Mouse (Mus musculus): Measurements from ENCODE around the gene Fpr3. TPM values are rescaled to one million over a fixed set of nuclear protein-coding genes. Genes with fewer than 3 reads are reported as not detected.

Gene Fpr3
- total and polyA plus RNA-seq, 3 experiments: not detected

DNA sequence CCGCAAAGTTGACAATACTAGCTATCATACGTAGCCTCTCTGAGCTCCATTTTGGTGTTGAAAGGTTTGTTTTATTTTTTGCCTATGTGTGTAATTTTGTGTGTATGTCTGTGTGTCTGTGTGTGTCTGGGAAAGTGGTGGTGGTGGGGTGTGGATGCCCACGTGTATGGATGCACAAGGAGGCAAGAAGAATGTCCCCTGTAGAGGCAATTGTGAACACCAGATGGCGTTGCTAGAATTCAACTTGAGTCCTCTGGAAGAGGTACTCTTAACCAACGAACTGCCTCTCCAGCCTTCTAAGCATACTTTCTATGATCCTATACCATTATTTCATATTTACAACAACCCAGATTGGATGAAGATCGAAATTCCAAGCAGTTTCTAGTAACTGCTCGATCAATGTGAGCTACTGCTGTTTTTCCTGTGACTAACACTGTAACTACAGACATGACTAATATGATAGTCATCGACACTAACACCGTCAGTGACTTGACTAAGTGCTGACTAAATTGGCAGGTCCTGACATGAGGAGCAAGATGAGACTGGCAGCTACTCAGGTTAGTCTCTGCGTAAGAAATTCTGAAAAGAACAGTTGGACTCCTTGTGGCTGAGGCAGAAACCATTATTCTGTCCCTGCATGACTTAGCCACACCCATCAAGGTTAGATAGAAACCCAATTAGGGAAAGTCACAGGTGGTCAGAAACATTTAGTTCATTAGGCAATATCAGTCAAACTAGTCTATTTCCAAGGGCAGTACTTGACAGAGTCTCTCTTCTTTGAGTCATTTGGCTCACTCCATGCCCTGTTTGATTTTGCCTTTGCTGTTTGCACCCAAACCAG is 42.2 kb upstream of the Fpr3 start:
- no peak for TF ChIP-seq TAL1 (conservative IDR thresholded peaks at IDR 0.05; ENCODE audit: low read depth, low read length)
- TF ChIP-seq GATA2 (IDR thresholded peaks at IDR 0.05; ENCODE audit: borderline replicate concordance, low read depth, low read length): no peak
- TF ChIP-seq CTCF (IDR thresholded peaks at IDR 0.05; ENCODE audit: low read depth, low read length): no peak
- no peak for TF ChIP-seq POLR2AphosphoS5 (IDR thresholded peaks at IDR 0.05; ENCODE audit: insufficient replicate concordance, low read depth, low read length)
- TF ChIP-seq GATA1 (IDR thresholded peaks at IDR 0.05; ENCODE audit: borderline replicate concordance, low read length): no peak
- Histone ChIP-seq H3K4me3 (ENCODE audit: low read depth, low read length) (no peak overlapping the region), H3K36me3 (replicated peaks) (peaks cover 14% of the 10 kb centered on the region), H3K4me1 (ENCODE audit: insufficient read depth, low read depth, low read length) (peaks cover 7% of the 10 kb centered on the region; the same call in 1 of the 2 replicates), H3K9me3 (replicated peaks) (no peaks in the 10 kb centered on the region), H3K27me3 (ENCODE audit: insufficient read depth, low read length) (peaks cover 3% of the 10 kb centered on the region)
- no peak for ATAC-seq (ENCODE audit: extremely low read depth, insufficient number of reproducible peaks, low FRiP score, poor library complexity, severe bottlenecking)
- no peak for DNase-seq (ENCODE audit: low spot score)

DNA sequence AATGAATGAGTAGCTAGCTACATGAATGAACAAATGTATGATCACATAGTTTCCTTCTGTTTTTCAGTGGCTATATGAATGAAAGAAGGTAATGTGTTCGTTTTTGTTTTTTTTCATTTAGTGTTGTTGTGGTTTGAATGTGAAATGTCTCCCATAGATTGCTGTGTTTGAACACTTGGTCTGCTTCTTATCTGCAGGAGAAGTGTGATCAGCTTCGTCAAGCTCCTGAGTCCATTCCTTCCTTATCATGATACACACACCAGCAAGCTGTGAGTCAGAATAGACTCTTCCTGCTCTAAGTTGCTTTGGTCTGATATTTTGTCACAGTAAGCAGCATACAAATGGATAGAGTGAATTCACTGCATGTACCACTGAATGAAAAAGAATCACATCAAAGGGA is 38.7 kb upstream of the Fpr3 start:
- no peak for TF ChIP-seq GATA2 (IDR thresholded peaks at IDR 0.05; ENCODE audit: borderline replicate concordance, low read depth, low read length)
- Histone ChIP-seq H3K4me3 (ENCODE audit: low read depth, low read length) (no peak overlapping the region), H3K27me3 (ENCODE audit: insufficient read depth, low read length) (peaks cover 3% of the 10 kb centered on the region), H3K9me3 (replicated peaks) (no peaks in the 10 kb centered on the region), H3K4me1 (ENCODE audit: insufficient read depth, low read depth, low read length) (peaks cover 7% of the 10 kb centered on the region; the same call in 1 of the 2 replicates), H3K36me3 (replicated peaks) (no peaks in the 10 kb centered on the region)
- peak; percentile 85 for ATAC-seq (ENCODE audit: extremely low read depth, insufficient number of reproducible peaks, low FRiP score, poor library complexity, severe bottlenecking)
- DNase-seq (ENCODE audit: low spot score): no peak

DNA sequence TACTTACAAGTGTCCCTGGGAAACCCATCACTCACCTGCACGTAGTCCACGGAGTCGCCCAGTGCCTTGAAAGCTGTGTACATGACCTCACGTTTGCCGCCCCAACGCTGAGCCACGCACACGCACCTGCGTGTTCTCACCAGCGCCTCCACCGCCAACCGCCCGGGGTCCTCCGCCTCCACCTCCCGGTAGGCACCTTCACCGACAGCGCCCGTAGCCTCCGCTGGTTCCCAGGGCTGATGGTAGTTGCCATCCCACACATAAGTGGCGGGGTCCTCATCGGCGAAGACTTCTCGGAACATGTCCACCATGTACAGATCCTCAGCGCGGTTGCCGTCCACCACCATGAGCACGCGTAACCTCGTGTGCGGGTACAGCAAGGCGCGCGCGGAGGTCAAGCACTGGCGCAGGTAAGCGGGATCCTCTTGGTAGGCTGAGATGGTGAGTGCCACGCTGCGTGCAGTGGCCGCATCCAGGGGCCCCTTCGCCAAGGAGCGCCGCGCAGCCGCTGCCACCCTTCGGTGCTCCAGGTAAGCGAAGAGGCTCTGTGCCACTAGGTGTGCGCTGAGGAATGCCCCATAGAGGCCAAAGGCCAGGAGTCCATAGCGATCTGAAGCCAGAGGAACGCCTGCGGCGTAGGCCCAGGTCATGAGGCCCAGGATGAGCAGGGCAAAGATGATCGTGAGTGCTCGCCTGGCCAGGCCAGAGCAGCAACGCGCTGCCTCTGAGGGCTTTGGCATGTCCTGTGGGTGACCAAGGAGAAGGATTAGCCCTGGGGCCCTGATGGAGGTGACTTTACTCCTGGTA is 37.5 kb upstream of the Fpr3 start:
- TF ChIP-seq TAL1 (conservative IDR thresholded peaks at IDR 0.05; ENCODE audit: low read depth, low read length) (no peak), CTCF (IDR thresholded peaks at IDR 0.05; ENCODE audit: low read depth, low read length) (no peak), GATA2 (IDR thresholded peaks at IDR 0.05; ENCODE audit: borderline replicate concordance, low read depth, low read length) (no peak), POLR2AphosphoS5 (IDR thresholded peaks at IDR 0.05; ENCODE audit: insufficient replicate concordance, low read depth, low read length) (no peak), GATA1 (IDR thresholded peaks at IDR 0.05; ENCODE audit: borderline replicate concordance, low read length) (no peak)
- ATAC-seq (ENCODE audit: extremely low read depth, insufficient number of reproducible peaks, low FRiP score, poor library complexity, severe bottlenecking) (no peak), DNase-seq (ENCODE audit: low spot score) (no peak)

DNA sequence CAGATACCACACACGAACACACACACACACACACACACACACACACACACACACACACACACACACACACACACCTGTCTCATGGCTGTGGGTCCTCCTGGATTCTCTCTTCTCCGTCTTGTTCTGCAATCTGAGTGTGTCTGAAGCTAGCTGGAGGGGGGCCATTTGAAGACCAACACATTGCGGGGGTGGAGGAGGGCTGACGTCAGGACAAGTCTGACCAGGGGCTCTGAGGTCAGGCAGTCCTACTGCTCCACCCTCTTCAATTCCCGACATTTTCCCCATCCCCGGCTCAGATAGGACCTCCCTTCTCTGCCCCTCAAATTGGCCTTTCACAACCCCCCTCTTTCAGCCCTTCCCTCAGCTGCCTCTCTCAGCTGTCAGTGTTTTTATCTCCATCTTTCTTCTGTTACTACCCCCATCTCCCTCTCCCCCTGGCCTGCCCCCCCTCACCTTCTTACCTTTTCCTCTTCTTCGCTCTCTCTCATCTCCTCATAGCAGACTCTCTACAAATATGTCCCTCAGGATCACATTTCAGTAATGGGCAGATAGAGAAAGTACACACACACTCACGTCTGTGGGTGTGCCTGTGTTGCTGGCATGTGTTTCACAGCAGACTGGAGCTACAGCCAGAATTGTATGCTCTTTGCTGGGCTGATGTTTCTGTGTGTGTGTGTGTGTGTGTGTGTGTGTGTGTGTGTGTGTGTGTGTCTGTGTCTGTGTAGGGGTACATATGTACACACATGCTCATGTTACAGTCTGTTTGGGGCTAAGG is 32.4 kb upstream of the Fpr3 start, which contains the start of gene Has1:
TSS of gene Has1 (minus strand) at position 142 of the 775 bp plus-strand sequence.
- Histone ChIP-seq H3K4me1 (ENCODE audit: insufficient read depth, low read depth, low read length) (no peaks in the 10 kb centered on the region), H3K4me3 (ENCODE audit: low read depth, low read length) (no peak within 1 kb of the TSS), H3K36me3 (replicated peaks) (no peaks in the 10 kb centered on the region), H3K9me3 (replicated peaks) (no peaks in the 10 kb centered on the region), H3K27me3 (ENCODE audit: insufficient read depth, low read length) (peaks cover 11% of the 10 kb centered on the region)
- ATAC-seq (ENCODE audit: extremely low read depth, insufficient number of reproducible peaks, low FRiP score, poor library complexity, severe bottlenecking) (no peak), DNase-seq (ENCODE audit: low spot score) (no peak)
- TF ChIP-seq CTCF (IDR thresholded peaks at IDR 0.05; ENCODE audit: low read depth, low read length): no peak
- no peak for TF ChIP-seq GATA2 (IDR thresholded peaks at IDR 0.05; ENCODE audit: borderline replicate concordance, low read depth, low read length)
- no peak for TF ChIP-seq POLR2AphosphoS5 (IDR thresholded peaks at IDR 0.05; ENCODE audit: insufficient replicate concordance, low read depth, low read length)
- no peak for TF ChIP-seq GATA1 (IDR thresholded peaks at IDR 0.05; ENCODE audit: borderline replicate concordance, low read length)
- no peak for TF ChIP-seq TAL1 (conservative IDR thresholded peaks at IDR 0.05; ENCODE audit: low read depth, low read length)

More for the DNA sequence above, 37.5 kb upstream of the Fpr3 start:
- no peaks in the 10 kb centered on the region for H3K36me3 ChIP-seq (replicated peaks)
- peak overlapping the region; percentile 1; the same call in 1 of the 2 replicates for H3K4me3 ChIP-seq (ENCODE audit: low read depth, low read length)
- no peaks in the 10 kb centered on the region for H3K9me3 ChIP-seq (replicated peaks)
- H3K27me3 ChIP-seq (ENCODE audit: insufficient read depth, low read length): peaks cover 5% of the 10 kb centered on the region
- peaks cover 7% of the 10 kb centered on the region; the same call in 1 of the 2 replicates for H3K4me1 ChIP-seq (ENCODE audit: insufficient read depth, low read depth, low read length)

DNA sequence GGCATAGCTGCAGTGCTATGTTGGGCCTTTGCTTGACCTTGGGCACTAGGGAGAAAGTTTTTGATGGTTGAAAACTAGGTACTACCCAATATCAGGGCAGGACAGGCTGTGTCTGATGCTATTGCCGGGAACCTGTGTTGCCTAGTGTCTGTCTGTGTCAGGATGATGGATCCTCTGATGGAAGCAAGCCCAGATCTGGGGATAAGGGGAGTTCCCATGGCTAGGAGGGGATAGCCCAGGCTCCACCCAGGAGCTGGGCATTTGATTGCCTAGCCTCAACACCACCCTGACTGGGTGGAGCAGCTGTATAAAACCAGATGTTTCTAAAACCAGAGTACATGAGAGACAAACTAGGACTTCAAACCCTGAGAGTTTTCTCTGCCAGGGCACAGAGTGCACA is 31.0 kb upstream of the Fpr3 start:
- no peak for ATAC-seq (ENCODE audit: extremely low read depth, insufficient number of reproducible peaks, low FRiP score, poor library complexity, severe bottlenecking)

More for the DNA sequence above, 31.0 kb upstream of the Fpr3 start:
- Histone ChIP-seq H3K4me1 (ENCODE audit: insufficient read depth, low read depth, low read length) (no peaks in the 10 kb centered on the region), H3K27me3 (ENCODE audit: insufficient read depth, low read length) (peaks cover 13% of the 10 kb centered on the region), H3K36me3 (replicated peaks) (no peaks in the 10 kb centered on the region), H3K4me3 (ENCODE audit: low read depth, low read length) (no peak overlapping the region), H3K9me3 (replicated peaks) (no peaks in the 10 kb centered on the region)
- DNase-seq (ENCODE audit: low spot score): no peak
- TF ChIP-seq TAL1 (conservative IDR thresholded peaks at IDR 0.05; ENCODE audit: low read depth, low read length) (no peak), GATA2 (IDR thresholded peaks at IDR 0.05; ENCODE audit: borderline replicate concordance, low read depth, low read length) (no peak), GATA1 (IDR thresholded peaks at IDR 0.05; ENCODE audit: borderline replicate concordance, low read length) (no peak), CTCF (IDR thresholded peaks at IDR 0.05; ENCODE audit: low read depth, low read length) (no peak), POLR2AphosphoS5 (IDR thresholded peaks at IDR 0.05; ENCODE audit: insufficient replicate concordance, low read depth, low read length) (no peak)

Measured in G1E (cell line).